Mouse (Mus musculus): ENCODE data around the gene Itpr2.
A peak's percentile ranks its signal among the peaks of the same experiment; 100 is the strongest.

GRCm38 (mm10) chr6:146344732-146345131 is 157.3 kb downstream of the Itpr2 start:
- peak; percentile 64 for TF ChIP-seq CTCF (IDR thresholded peaks at IDR 0.05; ENCODE audit: low read depth)
- no peak for TF ChIP-seq EP300 (IDR thresholded peaks at IDR 0.05; ENCODE audit: low read depth)
